Mouse (Mus musculus): ENCODE data around the gene Usp39. TPM values are rescaled to one million over a fixed set of nuclear protein-coding genes. Genes with fewer than 3 reads are reported as not detected.

The Usp39 gene
- polyA plus RNA-seq, 1 experiment = 14.8 TPM

DNA sequence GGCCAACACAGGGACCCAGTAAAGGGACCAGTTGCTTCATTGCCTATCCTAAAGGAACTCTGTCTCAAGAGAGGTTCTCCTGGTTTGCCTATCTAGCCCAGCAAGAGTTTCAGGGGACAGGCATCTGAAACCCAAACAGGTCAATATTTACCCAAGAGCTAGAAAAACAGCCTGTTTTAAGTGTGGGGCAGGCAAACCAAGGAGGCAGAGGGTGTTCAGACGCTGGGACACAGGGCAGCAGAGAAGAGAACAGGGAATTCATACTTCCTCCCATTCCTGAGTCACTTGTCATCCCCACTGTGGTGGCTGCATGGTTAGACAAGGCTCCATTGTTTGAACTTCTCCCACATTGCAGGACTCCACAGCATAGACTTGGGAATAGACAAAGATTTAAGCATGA lies 26.6 kb upstream of the Usp39 start:
- no peak overlapping the region for H3K4me3 ChIP-seq (ENCODE audit: extremely low read depth, insufficient read depth, insufficient read length)
- H3K36me3 ChIP-seq (ENCODE audit: control insufficient read depth, insufficient read depth, low read length) = peaks cover 1% of the 10 kb centered on the region; the same call in 1 of the 2 replicates
- TF ChIP-seq POLR2A (IDR thresholded peaks at IDR 0.05; ENCODE audit: low read depth, low read length) (no peak), CTCF (IDR thresholded peaks at IDR 0.05; ENCODE audit: extremely low read depth, insufficient read depth, insufficient read length, insufficient replicate concordance) (no peak)
- H3K27ac ChIP-seq (ENCODE audit: insufficient read depth, low read length) = peak overlapping the region; percentile 32
- H3K27me3 ChIP-seq (ENCODE audit: control insufficient read depth, insufficient read depth, low read length) = no peaks in the 10 kb centered on the region
- DNase-seq (ENCODE audit: low read depth in 1 of 2, low spot score in 2 of 2) = no peak
- peaks cover 8% of the 10 kb centered on the region for H3K4me1 ChIP-seq (ENCODE audit: control insufficient read depth, insufficient read depth, insufficient read length)
- 81% methylated on average over 1 of the region's 1 CpGs for WGBS

DNA sequence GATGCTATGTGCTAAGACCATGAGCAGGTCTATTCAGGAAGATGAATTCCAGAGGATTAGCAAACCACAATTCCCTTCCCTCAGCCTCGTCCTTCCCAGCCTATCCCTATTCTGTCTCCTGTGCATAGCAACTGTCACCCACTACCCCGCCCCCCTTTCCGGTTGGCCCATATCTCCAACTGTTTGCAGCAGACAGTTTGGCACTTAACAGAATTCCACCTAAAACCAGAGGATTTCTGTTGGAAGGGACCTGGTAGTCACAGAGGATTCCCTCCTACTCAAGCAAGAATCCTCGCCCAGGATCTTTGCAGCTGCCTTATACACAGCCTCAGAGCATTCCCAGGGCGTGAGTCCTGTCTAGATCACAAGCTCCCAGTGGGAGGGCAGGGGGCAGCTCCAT lies 26.2 kb upstream of the Usp39 start:
- peak overlapping the region; percentile 51 for H3K27ac ChIP-seq (ENCODE audit: insufficient read depth, low read length)
- peaks cover 1% of the 10 kb centered on the region; the same call in 1 of the 2 replicates for H3K36me3 ChIP-seq (ENCODE audit: control insufficient read depth, insufficient read depth, low read length)
- no peak overlapping the region for H3K4me3 ChIP-seq (ENCODE audit: extremely low read depth, insufficient read depth, insufficient read length)
- H3K4me1 ChIP-seq (ENCODE audit: control insufficient read depth, insufficient read depth, insufficient read length) = peaks cover 8% of the 10 kb centered on the region
- DNase-seq (ENCODE audit: low read depth in 1 of 2, low spot score in 2 of 2) = no peak
- no peaks in the 10 kb centered on the region for H3K27me3 ChIP-seq (ENCODE audit: control insufficient read depth, insufficient read depth, low read length)
- TF ChIP-seq CTCF (IDR thresholded peaks at IDR 0.05; ENCODE audit: extremely low read depth, insufficient read depth, insufficient read length, insufficient replicate concordance) = no peak
- no peak for TF ChIP-seq POLR2A (IDR thresholded peaks at IDR 0.05; ENCODE audit: low read depth, low read length)
- WGBS = 85% methylated on average over 5 of the region's 5 CpGs

DNA sequence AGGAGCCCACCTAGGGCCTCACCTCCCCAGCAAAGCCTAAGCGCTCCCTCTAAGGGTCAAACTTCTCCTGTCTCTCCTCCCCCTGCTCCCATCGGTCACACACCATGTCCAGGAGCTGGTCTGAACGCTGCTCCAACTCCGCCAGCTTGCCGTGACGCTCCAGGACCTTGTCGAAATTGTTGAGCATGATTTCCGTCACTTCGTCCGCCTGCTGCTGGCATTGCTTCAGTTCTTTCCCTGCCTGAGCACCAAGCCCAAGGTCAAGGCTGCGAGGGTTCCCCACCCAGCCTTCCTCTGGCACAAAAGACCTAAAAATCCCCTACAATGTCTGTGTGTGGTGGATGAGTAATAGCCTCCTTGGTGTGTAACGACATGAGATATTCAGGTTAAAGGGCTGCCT lies 25.1 kb upstream of the Usp39 start:
- peaks cover 3% of the 10 kb centered on the region; the same call in 1 of the 2 replicates for H3K4me1 ChIP-seq (ENCODE audit: control insufficient read depth, insufficient read depth, insufficient read length)
- peak overlapping the region; percentile 51; the same call in 1 of the 2 replicates for H3K27ac ChIP-seq (ENCODE audit: insufficient read depth, low read length)
- H3K36me3 ChIP-seq (ENCODE audit: control insufficient read depth, insufficient read depth, low read length) = peaks cover 1% of the 10 kb centered on the region; the same call in 1 of the 2 replicates
- no peak overlapping the region for H3K4me3 ChIP-seq (ENCODE audit: extremely low read depth, insufficient read depth, insufficient read length)
- no peaks in the 10 kb centered on the region for H3K27me3 ChIP-seq (ENCODE audit: control insufficient read depth, insufficient read depth, low read length)
- 88% methylated on average over 12 of the region's 12 CpGs for WGBS
- DNase-seq (ENCODE audit: low read depth in 1 of 2, low spot score in 2 of 2) = no peak
- TF ChIP-seq CTCF (IDR thresholded peaks at IDR 0.05; ENCODE audit: extremely low read depth, insufficient read depth, insufficient read length, insufficient replicate concordance) (no peak), POLR2A (IDR thresholded peaks at IDR 0.05; ENCODE audit: low read depth, low read length) (no peak)

DNA sequence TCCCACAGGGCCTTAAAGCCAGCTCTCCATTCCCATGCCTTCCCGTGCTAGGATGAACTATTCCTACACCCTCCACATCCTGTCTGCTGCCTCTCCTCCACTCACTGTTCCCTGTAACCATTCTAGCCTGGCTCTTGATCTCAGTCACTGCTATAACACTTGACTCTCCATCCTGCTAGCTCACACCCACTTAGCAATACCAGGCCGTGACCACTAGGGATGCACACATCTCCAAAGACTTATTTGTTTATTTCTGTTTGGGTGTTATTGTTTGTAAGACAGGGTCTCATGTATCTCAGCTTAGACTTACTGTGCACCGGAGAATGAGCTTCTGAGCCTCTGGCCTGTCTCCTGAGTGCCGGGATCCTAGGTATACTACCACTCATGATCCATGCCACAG lies 24.6 kb upstream of the Usp39 start:
- no peak for TF ChIP-seq CTCF (IDR thresholded peaks at IDR 0.05; ENCODE audit: extremely low read depth, insufficient read depth, insufficient read length, insufficient replicate concordance)
- no peak for TF ChIP-seq POLR2A (IDR thresholded peaks at IDR 0.05; ENCODE audit: low read depth, low read length)
- Histone ChIP-seq H3K27me3 (ENCODE audit: control insufficient read depth, insufficient read depth, low read length) (no peaks in the 10 kb centered on the region), H3K27ac (ENCODE audit: insufficient read depth, low read length) (peak overlapping the region; percentile 7; the same call in 1 of the 2 replicates), H3K4me1 (ENCODE audit: control insufficient read depth, insufficient read depth, insufficient read length) (no peaks in the 10 kb centered on the region; the same call in 1 of the 2 replicates), H3K4me3 (ENCODE audit: extremely low read depth, insufficient read depth, insufficient read length) (no peak overlapping the region), H3K36me3 (ENCODE audit: control insufficient read depth, insufficient read depth, low read length) (peaks cover 1% of the 10 kb centered on the region; the same call in 1 of the 2 replicates)
- DNase-seq (ENCODE audit: low read depth in 1 of 2, low spot score in 2 of 2) = no peak
- WGBS = 94% methylated on average over 4 of the region's 4 CpGs

DNA sequence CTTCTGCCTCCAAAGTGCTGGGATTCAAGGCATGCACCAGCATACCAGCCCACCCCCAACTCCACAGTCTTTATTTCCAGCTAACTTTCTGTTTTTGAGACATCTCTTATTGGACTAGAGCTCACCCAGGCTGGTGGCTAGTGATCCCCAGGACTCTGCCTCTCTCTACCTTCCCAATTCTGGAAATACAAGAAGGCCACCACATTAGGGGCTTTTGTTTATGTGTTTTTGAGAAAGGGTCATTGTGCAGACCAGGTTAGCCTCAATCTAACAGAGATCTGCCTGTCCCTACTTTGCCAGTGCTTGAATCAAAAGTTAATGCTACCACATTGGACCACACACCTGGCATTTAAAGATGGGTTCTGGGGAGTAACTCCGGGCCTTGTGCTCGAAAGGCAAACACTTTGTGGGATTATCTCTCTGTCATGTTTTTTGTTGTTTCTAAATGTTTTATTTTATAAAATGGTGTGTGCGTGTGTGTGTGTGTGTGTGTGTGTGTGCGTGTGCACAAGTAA lies 22.5 kb upstream of the Usp39 start:
- Histone ChIP-seq H3K27me3 (ENCODE audit: control insufficient read depth, insufficient read depth, low read length) (no peaks in the 10 kb centered on the region), H3K4me3 (ENCODE audit: extremely low read depth, insufficient read depth, insufficient read length) (no peak overlapping the region), H3K36me3 (ENCODE audit: control insufficient read depth, insufficient read depth, low read length) (peaks cover 1% of the 10 kb centered on the region; the same call in 1 of the 2 replicates), H3K4me1 (ENCODE audit: control insufficient read depth, insufficient read depth, insufficient read length) (no peaks in the 10 kb centered on the region; the same call in 1 of the 2 replicates), H3K27ac (ENCODE audit: insufficient read depth, low read length) (no peak overlapping the region)
- no peak for TF ChIP-seq CTCF (IDR thresholded peaks at IDR 0.05; ENCODE audit: extremely low read depth, insufficient read depth, insufficient read length, insufficient replicate concordance)
- TF ChIP-seq POLR2A (IDR thresholded peaks at IDR 0.05; ENCODE audit: low read depth, low read length) = no peak
- 79% methylated on average over 4 of the region's 4 CpGs for WGBS
- DNase-seq (ENCODE audit: low read depth in 1 of 2, low spot score in 2 of 2) = no peak

DNA sequence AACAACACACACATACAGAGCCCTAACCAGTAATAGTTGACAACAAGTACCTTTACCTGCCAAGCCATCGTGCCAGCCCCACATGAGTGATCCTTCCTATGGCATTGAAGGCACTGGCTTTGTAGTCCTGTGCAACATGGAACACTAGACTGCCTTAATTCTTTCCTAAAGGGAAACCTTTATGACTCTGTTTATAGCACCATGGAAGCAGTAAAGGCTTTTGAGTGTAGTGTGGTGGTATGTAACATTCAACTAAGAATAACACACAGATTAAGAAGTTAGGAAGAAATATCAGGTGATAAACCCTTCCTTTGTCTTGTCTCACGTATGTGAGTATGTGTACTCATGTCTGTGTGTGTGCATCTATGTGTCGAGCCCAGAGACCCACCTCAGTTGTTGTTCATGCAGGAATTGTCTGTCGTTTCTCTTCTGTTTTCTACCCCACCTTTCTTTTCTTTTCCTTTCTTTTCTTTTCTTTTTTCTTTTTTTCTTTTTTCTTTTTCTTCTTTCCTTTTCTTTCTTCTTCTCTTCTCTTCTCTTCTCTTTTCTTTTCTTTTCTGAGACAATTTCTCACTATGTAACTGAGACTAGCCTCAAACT lies 22.0 kb upstream of the Usp39 start, which contains the start of gene Rnf181:
Gene Rnf181 (minus strand): TSS at position 113 of the 600 bp plus-strand sequence.
- WGBS = 86% methylated on average over 4 of the region's 4 CpGs
- no peak for DNase-seq (ENCODE audit: low read depth in 1 of 2, low spot score in 2 of 2)
- Histone ChIP-seq H3K27ac (ENCODE audit: insufficient read depth, low read length) (no peak within 1 kb of the TSS), H3K4me3 (ENCODE audit: extremely low read depth, insufficient read depth, insufficient read length) (no peak within 1 kb of the TSS), H3K4me1 (ENCODE audit: control insufficient read depth, insufficient read depth, insufficient read length) (no peaks in the 10 kb centered on the region; the same call in 1 of the 2 replicates), H3K36me3 (ENCODE audit: control insufficient read depth, insufficient read depth, low read length) (peaks cover 1% of the 10 kb centered on the region; the same call in 1 of the 2 replicates), H3K27me3 (ENCODE audit: control insufficient read depth, insufficient read depth, low read length) (no peaks in the 10 kb centered on the region)
- no peak for TF ChIP-seq CTCF (IDR thresholded peaks at IDR 0.05; ENCODE audit: extremely low read depth, insufficient read depth, insufficient read length, insufficient replicate concordance)
- no peak for TF ChIP-seq POLR2A (IDR thresholded peaks at IDR 0.05; ENCODE audit: low read depth, low read length)

DNA sequence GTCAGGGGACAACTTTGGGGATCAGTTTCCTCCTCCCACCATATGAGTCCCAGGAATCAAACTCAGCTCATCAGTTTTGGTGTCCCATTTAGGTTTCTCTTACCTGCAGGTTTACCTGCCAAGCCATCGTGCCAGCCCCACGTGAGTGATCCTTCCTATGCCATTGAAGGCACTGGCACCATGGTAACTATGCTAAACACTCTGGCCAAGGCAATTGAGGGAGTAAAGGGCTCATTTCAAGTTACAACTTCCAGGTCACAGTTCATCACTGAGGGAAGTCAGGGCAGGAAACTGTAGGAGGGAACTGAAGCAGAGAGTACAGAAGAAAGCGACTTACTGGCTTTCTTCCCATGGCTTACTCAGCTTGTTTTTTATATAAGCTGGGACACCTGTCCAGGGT lies 21.3 kb upstream of the Usp39 start:
- Histone ChIP-seq H3K4me3 (ENCODE audit: extremely low read depth, insufficient read depth, insufficient read length) (no peak overlapping the region), H3K4me1 (ENCODE audit: control insufficient read depth, insufficient read depth, insufficient read length) (peaks cover under 1% of the 10 kb centered on the region; the same call in 1 of the 2 replicates), H3K27ac (ENCODE audit: insufficient read depth, low read length) (no peak overlapping the region), H3K36me3 (ENCODE audit: control insufficient read depth, insufficient read depth, low read length) (peaks cover 1% of the 10 kb centered on the region; the same call in 1 of the 2 replicates), H3K27me3 (ENCODE audit: control insufficient read depth, insufficient read depth, low read length) (no peaks in the 10 kb centered on the region)
- DNase-seq (ENCODE audit: low read depth in 1 of 2, low spot score in 2 of 2) = no peak
- TF ChIP-seq POLR2A (IDR thresholded peaks at IDR 0.05; ENCODE audit: low read depth, low read length) (no peak), CTCF (IDR thresholded peaks at IDR 0.05; ENCODE audit: extremely low read depth, insufficient read depth, insufficient read length, insufficient replicate concordance) (no peak)
- 62% methylated on average over 3 of the region's 3 CpGs for WGBS

Data from spleen, adult 2 months (tissue).